Mouse (Mus musculus) ES-Bruce4 (cell line): ENCODE results near the gene Dcaf5.

Source experiments
- CTCF ChIP-seq: IDR thresholded peaks from one replicate; pipeline ENCODE4 v1.8.1; 2011; ENCODE audit warnings: low read depth, low read length
- EP300 ChIP-seq: IDR thresholded peaks from 2 replicates; pipeline ENCODE4 v1.6.1; 2011; ENCODE audit warnings: low read depth, low read length; ENCODE audit not compliant: insufficient read depth
- POLR2A ChIP-seq: IDR thresholded peaks from one replicate; pipeline ENCODE4 v1.8.1; 2011; ENCODE audit warnings: low read length; ENCODE audit not compliant: insufficient read depth

GRCm38 (mm10) chr12:80372946-80373345 is 63.5 kb downstream of the Dcaf5 start:
- TF ChIP-seq CTCF, result no peak
- no peak for TF ChIP-seq POLR2A
- no peak for TF ChIP-seq EP300
